Mouse (Mus musculus) adrenal gland, postnatal 36 days (tissue): ENCODE results near the gene Ccl25. TPM values are rescaled to one million over a fixed set of nuclear protein-coding genes. Genes with fewer than 3 reads are reported as not detected.
"Not testable (repeated sequence)": the region's sequence is repeated elsewhere in the genome, so short reads cannot be mapped to it uniquely, and the experiment has no call there.

Source experiments
- DNase-seq, 2 experiments: peaks; one replicate each; pipeline ENCODE4 v3.0.0; 2021; ENCODE audit warnings: mixed read lengths in 1 of 2
- total RNA-seq, 2 experiments: library from RNA; stranded (reverse); gene quantifications; 2 replicates each; pipeline ENCODE4 v1.2.3; 2021

Gene Ccl25
- total RNA-seq, 2 experiments from 2014 or later, result 14.8 to 15.5 TPM

DNA sequence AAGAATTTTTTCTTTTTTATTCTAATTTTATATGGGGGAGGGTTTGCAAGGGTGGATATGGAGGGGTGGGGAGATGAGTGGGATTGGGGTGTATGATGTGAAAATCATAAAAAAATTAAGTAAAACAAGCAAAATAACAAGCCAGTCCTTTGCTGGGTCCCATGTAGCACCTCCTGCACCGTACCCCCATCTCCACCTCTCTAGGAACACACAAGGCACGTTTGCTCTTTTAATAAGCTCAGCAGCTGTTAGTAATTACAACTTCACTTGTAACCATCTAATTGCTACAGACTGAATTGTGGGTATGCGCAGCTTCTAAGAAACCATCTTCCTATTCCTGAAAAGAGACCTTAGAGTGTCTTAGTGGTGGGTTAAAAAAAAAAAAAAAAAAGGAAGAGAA, 15.2 kb downstream of the Ccl25 start:
- DNase-seq, result no peak

DNA sequence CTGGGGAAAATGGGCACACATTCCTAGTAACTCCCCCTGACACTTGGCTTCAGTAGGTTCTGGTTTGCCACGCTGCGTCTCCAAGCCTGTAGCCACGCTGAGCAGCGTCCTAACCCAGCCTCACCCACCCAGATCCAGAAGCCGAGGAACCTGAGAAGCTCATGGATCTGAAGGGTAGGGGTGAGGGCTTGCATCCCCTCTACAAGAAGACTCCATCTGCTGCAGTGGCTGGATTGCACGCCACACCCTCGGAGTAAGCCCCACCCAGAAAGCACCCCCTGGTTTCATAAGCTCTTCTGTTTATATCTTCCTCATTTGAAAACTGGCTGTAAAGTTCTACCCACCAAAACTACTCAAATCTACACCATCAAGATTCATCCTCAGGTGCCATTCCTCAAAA, 22.7 kb downstream of the Ccl25 start:
- DNase-seq, result no peak

DNA sequence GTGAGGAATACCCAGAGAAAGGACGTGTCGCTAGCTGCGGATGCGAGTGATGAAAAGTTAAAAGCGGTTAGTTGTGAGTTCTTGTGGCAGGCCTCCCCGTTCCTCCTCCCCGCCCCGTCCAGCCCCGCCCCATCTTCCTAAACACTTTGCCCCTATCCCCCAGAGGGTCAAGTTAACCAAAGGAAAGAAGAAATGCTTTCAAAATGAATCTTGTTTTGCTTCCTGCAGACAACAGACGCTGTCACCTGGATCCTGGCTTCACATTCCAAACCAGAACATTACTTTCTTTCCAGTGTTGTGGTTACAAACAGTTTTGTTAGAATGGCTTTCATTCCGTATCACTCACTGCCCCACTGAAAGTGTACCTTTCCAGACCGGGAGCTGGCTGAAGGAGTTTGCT, 23.3 kb downstream of the Ccl25 start:
- DNase-seq, result no peak

DNA sequence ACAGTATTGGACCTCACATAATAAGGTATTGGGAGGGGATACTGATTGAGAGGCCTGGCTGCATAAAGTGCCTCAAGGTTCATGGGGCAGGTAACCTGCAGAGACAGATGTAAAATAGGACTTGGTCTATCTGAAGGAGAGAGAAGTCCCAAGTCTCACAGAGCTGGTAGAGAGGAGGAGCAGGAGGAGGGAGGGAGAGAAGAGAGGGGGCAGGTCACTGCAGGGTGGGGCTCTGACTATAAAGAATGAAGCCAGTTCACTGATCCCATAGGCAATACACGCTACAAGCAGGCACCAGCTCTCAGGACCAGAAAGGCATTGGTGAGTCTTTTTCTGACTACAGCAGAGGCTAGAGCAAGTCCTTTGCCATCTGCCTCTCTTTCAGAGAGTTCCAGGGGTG, 24.3 kb downstream of the Ccl25 start:
- no peak for DNase-seq

DNA sequence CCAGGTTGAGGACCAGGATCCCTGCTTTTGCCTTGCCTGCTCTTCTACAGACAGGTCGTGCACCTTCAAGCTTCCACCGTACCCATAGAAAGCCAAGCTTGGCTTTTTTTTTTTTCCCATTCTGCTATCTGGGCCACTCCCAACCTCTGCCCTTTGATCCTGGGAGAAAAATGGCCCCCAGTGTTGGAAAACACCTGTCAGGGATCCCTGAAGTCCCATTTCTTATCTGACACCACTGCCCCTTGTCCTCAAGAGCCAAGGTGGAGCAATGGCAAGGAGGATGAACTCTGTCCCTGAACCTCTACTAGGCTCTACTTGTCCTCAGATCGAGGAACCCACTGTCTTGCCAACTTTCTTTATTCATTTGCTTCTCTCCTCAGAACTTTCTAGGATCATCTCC, 25.6 kb downstream of the Ccl25 start:
- no peak for DNase-seq

DNA sequence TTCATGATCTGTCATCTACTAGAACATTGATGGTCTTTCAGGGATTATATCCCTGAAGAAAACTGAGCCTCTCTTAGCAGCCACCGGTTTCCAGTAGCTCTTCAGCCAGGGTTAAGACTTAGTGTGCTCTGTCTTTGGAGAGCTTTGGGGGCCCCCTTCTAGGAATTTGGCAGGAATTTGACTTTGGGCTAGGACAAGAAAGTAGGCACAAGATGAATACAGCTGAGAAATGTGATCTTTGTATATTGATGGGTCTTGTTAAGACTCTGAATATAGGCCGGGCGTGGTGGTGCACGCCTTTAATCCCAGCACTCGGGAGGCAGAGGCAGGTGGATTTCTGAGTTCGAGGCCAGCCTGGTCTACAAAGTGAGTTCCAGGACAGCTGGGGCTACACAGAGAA, 27.6 kb downstream of the Ccl25 start:
- not testable (repeated sequence) for DNase-seq

DNA sequence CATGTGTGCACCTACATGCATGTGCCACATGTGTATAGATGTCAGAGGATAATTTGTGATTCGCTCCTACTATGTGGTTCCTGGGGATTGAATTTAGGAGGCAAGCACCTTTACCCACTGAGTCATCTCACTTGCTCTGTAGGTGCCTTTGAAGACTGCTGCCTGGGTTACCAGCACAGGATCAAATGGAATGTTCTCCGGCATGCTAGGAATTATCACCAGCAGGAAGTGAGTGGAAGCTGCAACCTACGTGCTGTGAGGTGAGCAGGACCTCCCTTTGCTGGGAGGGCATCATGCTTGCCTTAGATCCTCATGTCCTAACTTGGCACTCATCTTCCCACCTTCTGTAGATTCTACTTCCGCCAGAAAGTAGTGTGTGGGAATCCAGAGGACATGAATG, 28.7 kb downstream of the Ccl25 start:
- no peak for DNase-seq

DNA sequence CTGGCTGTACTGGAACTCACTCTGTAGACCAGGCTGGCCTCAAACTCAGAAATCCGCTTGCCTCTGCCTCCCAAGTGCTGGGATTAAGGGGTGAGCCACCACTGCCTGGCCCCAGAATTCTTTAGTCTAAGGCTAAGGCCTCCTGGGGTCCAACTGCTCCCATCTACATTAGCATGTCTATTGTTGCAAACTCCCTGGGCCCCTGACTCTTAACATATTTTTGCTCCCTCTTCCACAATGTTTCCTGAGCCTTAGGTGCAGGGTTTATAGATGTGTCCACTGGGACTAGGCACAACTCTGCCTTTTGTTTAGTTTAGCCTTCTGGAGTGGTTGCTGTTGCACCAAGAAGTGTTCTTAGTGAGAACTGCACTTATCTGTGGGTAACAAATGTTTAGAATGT, 29.5 kb downstream of the Ccl25 start:
- DNase-seq, result no peak

DNA sequence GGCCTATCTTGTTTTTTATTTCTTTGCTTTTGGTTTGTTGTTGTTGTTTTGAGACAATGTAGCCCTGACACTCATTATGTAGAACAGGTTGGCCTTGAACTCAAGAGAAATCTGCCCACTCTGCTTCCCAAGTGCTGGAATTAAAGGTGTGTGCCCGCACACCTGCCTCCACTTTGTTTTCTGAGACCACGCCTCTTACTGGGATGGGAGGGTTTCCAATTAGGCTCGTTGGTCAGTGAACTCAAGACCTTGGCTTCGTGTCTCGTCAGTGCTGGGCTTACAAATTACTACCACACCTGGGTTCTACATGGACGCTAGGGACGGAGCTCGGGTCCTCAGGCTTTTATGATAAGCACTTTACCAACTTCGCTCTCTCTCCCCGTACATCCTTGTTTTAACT, 30.4 kb downstream of the Ccl25 start:
- no peak for DNase-seq

DNA sequence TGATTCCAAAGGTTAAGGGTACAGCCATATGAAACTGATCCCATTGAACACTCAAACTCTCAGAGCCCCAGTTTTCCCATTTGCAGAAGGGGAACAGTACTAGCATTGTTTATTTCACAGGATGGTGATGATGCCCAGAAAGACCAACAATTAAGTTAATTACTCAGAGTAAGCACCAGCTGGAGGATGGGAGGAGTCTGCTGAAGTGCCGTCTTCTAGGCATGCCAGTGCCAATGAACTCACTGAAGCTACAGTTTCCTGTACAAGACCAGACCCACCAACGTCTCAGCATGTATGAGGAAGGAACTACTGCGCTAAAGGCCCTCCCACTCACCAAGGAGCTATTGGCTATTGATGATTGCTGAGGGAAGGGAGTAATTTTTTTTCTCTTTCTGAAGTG, 34.4 kb downstream of the Ccl25 start:
- no peak for DNase-seq

DNA sequence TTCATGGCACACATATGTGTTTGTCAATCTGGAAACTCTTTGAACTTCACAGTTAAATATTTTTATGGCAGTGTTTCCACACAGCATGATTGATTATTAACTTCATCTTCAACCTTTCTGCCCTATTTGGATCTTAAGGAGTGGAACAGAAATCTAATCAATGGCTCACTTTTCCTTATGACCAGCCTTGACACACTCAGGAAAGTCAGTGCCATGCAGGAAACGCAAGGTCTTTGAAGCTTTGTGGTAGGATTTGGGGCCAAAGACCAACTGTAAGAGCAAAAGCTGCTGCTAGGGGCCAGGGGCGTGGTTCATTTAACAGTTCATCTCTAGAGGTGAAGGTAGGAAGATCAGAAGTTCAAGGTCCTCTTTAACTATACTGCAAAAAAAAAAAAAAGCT, 35.9 kb downstream of the Ccl25 start:
- DNase-seq, result no peak

DNA sequence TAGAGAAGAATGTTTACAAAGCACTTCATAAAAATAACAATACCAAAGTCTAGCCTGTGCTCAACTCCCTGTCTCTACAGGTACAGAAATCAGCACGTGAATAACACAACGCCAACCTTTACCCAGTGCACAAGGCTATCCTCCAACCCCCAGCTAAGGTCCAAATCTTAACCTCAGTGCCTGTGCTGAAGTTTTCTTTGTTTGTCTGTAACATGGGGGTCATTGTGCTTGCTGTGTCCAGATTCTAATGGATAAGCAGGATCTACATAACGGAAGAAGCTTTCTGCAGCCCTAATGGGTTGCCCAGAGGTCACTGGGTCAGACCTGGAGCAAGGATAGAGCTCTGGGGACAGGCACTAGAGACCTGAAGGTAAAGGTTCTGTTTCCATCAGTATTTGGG, 41.2 kb downstream of the Ccl25 start:
- no peak for DNase-seq

DNA sequence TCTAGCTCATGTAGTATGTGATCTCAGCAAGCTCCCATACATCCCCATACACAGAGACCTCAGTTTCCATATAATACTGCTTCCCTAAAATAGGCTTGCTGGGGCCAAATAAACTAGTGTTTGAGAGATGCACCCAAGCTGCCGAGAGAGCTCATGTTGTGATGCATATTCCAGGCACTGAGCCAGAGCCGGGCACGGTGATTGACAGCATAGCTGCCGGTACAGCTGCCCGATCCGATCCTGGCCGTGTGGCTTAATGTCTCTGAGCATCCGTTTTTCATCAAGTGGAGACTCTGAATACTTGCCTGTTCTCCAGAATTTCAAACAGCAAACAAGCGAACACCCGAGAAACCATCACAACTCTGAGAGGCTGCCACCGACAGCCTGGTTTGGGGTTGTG, 42.8 kb downstream of the Ccl25 start:
- DNase-seq, result peak; percentile 36 to 59

DNA sequence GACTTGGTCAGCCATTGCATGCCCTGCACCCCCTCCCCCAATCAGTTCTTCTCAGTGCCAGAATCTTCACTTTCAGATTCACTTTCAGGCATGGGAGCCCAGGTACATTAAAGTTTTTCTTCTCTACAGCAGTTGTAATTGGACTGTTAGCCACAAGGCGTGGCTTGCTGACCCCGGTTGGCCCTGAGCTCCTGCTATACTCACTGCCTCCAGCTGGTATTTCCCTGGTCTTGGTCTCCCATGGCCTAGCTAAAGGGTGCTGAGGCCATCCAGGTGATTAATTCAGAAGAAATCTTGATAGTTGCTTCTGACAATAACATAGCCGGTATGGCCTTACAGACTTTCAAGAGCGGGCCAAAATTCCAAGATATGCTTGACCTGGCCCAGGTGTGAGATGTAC, 43.5 kb downstream of the Ccl25 start:
- no peak for DNase-seq

DNA sequence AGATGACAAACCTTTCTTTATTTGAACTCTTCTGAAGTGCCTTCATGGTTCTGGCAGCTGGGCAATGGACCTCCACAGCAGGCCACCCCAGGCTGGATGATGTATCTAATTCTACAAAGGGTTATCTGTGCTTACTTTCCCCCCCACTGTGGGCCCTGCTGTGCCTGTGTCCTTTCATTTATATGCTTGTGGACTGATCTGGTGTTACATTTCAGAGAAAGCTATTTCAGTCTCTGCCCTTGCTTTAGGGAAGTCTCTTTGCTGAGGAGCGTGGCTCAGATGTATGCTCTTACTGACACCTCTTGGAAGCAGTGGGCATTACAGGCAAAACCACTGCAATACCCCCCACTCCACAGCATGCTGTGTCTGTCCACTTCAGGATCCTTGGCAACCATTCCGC, 45.1 kb downstream of the Ccl25 start:
- peak in 1 of 2 experiments; percentile 28 for DNase-seq

DNA sequence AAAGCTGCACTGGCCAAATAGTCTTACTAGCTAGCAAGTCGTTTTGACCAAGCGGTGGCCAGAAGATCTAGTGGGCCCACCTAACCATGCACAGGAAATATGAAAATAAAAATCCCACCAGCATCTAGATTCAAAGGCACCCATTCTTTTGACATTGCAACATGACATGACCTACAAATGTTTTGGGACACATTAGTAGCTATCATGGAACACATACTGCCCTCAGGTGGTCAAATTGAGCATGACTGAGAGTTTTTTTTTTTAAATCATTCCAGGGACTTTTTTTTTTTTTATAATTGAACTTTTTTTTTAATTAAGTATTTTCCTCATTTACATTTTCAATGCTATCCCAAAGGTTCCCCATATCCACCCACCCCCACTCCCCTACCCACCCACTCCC, 47.6 kb downstream of the Ccl25 start:
- no peak for DNase-seq

DNA sequence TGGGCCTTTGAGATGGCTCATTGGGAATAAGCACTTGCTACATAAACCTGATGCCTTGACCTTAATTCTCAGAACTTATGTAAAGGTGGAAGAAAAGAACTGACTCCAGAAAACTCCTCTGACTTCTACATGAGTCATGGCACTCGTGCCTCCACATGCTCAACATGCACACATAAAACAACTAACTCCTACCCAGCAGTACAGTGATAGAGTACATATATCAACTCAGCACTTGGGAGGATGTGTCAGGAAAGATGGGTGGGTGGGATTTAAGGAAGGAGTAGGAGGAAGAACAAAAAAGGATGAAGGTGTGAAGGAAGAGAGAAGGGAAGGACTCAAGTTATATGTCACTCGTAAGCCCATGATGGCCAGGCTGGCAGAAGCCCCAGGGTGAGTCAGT, 76.4 kb downstream of the Ccl25 start:
- no peak for DNase-seq

DNA sequence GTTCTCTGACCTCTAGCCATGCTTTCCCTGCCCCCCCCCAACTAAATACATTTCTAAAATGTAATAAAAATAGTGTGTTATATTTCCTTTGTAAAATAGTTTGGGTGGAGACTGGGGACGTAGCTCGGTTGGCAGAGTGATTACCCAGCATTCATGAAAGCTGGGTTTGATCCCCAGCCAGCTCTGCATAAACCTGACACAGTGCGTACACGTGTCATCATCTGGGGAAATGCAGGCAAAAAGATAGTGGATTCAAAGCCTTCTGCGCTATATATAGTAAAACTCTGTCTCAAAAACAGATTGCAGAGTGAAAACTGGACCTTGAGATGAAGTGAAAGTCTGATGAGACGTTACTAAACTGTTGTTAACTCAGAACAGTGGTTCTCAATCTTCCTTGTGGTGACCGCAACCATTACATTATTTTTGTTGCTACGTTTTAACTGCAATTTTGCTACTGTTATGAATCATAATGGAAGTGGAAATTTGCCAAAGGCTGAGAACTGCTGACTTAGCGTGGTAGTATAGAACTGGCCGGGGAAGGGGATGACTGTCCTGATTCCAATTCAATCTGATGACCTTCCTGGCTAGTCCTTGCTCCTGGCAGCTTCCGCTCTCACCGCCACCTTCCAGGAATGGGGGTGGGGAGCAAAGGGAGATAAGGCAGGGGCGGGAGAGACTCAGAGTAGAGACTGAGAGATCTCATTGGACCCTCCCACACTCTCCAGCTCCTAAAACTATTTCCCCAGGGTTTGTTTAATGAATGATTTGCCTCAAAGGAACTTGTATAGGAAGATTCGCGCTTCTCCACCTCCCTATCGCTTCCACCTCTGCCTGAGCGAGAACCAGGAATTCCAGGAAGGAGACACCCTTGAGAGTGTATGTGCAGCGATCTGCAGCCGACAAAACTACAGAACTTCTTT, 79.2 kb downstream of the Ccl25 start:
- peak; percentile 37 to 40 for DNase-seq

DNA sequence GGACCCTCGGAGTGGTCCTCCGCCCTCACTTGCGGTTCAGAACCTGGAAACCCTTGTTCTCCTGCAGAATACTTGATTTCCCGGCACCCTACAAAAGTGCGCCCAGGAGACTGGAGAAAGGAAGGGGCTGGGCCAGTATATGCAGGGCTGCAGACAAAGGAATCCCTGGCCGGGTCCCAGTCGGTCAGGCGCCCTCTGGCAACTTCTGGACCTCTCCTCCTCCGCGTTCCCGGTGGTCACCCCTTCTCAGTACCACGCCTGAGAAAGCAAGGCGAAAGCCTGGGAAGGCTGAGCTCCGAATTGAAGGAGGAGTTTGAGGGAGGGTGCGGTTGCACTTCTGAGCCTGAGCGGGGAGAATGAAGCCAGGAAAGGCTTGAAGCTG, 79.9 kb downstream of the Ccl25 start:
- peak; percentile 15 to 20 for DNase-seq

DNA sequence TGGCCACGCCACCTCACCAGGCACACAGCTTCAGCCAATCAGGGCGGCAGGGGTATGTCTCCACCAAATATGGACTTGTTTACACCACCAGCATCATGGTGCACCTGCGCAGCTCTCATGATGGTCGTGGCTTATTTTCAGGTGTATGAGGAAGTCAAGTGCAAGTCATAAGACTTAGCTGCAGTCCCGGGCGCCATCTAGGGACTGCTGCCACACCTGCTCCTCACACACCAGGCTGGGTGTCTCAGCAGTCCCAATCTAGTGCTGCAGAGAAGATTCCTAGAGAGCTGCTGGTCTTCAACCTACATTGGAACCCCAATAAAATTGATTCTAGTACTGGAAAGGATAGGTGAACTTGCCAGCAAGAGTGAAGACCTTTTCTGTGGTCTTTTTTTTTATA, 83.4 kb downstream of the Ccl25 start:
- not testable (repeated sequence) for DNase-seq
